Mouse (Mus musculus): ENCODE measurements at regions not wholly inside any gene's neighbourhood (a gene's known extent, or its start where the extent isn't known, plus 50 kb on each side); places are given as distances from the start of the nearest gene placed in this dataset.

DNA sequence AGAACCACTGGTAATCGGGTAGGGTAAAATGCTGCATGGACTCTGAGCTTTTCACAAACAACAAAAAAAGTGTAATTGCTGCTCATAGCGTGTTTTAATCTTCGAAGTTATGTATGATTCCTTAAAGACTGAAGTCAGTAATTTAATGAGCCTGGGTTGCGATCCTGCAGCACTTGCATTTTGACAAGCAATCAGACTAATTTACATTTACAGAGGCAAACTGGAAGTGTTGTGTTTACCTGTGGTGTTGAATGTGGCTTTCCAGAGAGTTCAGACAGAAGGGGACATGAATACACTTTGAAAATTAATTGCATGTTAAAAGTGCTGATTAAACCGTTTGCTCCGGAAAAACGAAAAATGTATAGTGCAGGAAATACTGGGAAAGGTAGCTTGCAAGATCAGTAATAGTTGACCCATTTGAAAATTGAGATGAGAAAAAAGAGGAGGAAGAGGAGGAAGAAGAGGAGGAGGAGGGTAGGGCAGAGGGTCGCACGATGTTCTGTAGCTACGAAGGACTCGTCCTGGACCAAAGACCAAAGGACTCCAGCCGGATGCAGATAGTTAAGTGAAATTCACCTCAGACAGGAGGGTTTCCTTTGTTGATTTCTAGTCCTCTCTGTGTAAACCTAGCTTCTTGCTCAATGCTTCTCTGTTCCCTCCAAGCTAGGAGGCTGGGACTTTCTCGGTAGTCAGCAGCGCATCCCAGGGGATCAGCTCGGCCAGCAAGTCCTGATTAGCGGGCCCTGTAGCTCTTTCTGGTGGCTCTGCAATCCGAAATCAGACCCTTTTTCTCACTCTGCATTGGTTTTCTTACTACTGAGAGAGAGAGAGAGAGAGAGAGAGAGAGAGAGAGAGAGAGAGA, 1589.0 kb downstream of the 4930444P10Rik start:
- H3K4me3 ChIP-seq (ENCODE audit: control insufficient read depth in 1 of 2, insufficient read depth in 1 of 2, low read depth in 1 of 2, low read length in 2 of 2) = no peak overlapping the region; a peak in 1 of 4 replicates
- ATAC-seq (ENCODE audit: insufficient number of reproducible peaks, insufficient read depth, low FRiP score, low read depth) = no peak
- H3K27ac ChIP-seq (replicated peaks in 1 of 2; ENCODE audit: control insufficient read depth in 1 of 2, insufficient read depth in 1 of 2, low read depth in 2 of 2, low read length in 2 of 2) = no peak overlapping the region
- no peak overlapping the region for H3K9ac ChIP-seq (ENCODE audit: low read length)
- 9% methylated on average over 17 of the region's 17 CpGs for WGBS
- H3K27me3 ChIP-seq (ENCODE audit: control insufficient read depth, insufficient read depth, low read length) = peaks cover 65% of the 10 kb centered on the region
- peak overlapping the region; percentile 35; the same call in 1 of the 2 replicates for H3K4me2 ChIP-seq (ENCODE audit: low read length)
- no peaks in the 10 kb centered on the region for H3K9me3 ChIP-seq (ENCODE audit: control insufficient read depth, low read length)
- H3K36me3 ChIP-seq (ENCODE audit: control insufficient read depth, insufficient read depth, low read length) = no peaks in the 10 kb centered on the region
- peaks cover 4 to 7% of the 10 kb centered on the region in 2 experiments; a peak in 3 of 4 replicates for H3K4me1 ChIP-seq (ENCODE audit: control insufficient read depth in 2 of 2, insufficient read depth in 2 of 2, low read length in 2 of 2)

DNA sequence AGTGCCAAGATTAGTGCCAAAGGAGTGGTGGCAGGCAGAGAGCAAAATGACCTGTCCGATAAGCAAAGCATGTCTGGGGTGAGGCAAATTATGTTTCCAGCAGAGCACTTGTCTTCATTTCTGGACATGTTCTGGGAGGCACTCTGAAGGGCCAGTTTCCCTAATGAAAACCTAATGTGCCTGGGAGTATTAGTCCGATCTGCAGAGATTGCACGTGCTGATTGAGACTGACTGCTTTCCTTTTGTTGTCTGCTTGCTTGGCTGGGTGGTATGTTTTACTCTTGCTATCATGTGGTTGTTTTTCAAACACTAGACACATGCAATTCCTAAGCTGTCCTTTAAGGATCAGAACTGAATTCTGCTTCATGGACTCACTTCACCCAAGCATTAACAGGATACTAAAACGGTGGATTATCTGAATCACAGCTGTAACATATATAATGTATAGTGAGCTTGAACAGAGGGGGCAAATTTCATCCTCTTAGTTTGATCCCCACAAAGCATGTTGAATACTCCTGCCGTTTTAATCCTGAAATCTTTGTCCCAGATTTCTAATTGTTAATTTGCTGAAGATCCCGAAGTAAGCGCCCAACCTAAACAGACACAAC, 1589.8 kb downstream of the 4930444P10Rik start:
- 28% methylated on average over 7 of the region's 7 CpGs for WGBS
- Histone ChIP-seq H3K9ac (ENCODE audit: low read length) (no peak overlapping the region), H3K4me3 (ENCODE audit: control insufficient read depth in 1 of 2, insufficient read depth in 1 of 2, low read depth in 1 of 2, low read length in 2 of 2) (no peak overlapping the region), H3K27ac (replicated peaks in 1 of 2; ENCODE audit: control insufficient read depth in 1 of 2, insufficient read depth in 1 of 2, low read depth in 2 of 2, low read length in 2 of 2) (no peak overlapping the region), H3K4me2 (ENCODE audit: low read length) (no peak overlapping the region), H3K27me3 (ENCODE audit: control insufficient read depth, insufficient read depth, low read length) (peaks cover 57% of the 10 kb centered on the region), H3K9me3 (ENCODE audit: control insufficient read depth, low read length) (no peaks in the 10 kb centered on the region), H3K36me3 (ENCODE audit: control insufficient read depth, insufficient read depth, low read length) (no peaks in the 10 kb centered on the region), H3K4me1 (ENCODE audit: control insufficient read depth in 2 of 2, insufficient read depth in 2 of 2, low read length in 2 of 2) (peaks cover 4 to 7% of the 10 kb centered on the region in 2 experiments; a peak in 3 of 4 replicates)
- ATAC-seq (ENCODE audit: insufficient number of reproducible peaks, insufficient read depth, low FRiP score, low read depth) = no peak

DNA sequence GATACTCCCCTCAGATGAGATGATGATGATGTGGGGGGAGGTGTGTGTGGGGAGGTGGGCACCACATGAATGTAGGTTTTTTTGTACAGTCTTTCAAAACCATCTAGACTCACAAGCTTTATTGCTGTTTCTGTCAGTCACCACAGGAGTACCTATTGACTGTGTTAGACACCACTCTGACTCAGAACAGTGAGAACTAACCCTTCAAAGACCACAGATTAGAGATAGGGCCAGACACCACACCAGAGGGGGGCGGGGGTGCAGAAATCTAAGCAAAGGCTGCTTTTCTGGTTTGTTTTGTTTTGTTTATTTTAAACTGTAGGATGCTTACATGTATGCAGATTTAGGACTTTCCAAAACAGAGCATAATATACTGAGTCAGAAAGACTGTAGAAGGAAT, 1594.0 kb downstream of the 4930444P10Rik start:
- Histone ChIP-seq H3K9ac (ENCODE audit: low read length) (no peak overlapping the region), H3K9me3 (ENCODE audit: control insufficient read depth, low read length) (no peaks in the 10 kb centered on the region), H3K4me1 (ENCODE audit: control insufficient read depth in 2 of 2, insufficient read depth in 2 of 2, low read length in 2 of 2) (no peaks in the 10 kb centered on the region), H3K36me3 (ENCODE audit: control insufficient read depth, insufficient read depth, low read length) (no peaks in the 10 kb centered on the region), H3K4me3 (ENCODE audit: control insufficient read depth in 1 of 2, insufficient read depth in 1 of 2, low read depth in 1 of 2, low read length in 2 of 2) (no peak overlapping the region), H3K4me2 (ENCODE audit: low read length) (no peak overlapping the region), H3K27me3 (ENCODE audit: control insufficient read depth, insufficient read depth, low read length) (peaks cover 20% of the 10 kb centered on the region), H3K27ac (replicated peaks in 1 of 2; ENCODE audit: control insufficient read depth in 1 of 2, insufficient read depth in 1 of 2, low read depth in 2 of 2, low read length in 2 of 2) (no peak overlapping the region)
- WGBS = 62% methylated on average over 1 of the region's 1 CpGs
- no peak for ATAC-seq (ENCODE audit: insufficient number of reproducible peaks, insufficient read depth, low FRiP score, low read depth)

DNA sequence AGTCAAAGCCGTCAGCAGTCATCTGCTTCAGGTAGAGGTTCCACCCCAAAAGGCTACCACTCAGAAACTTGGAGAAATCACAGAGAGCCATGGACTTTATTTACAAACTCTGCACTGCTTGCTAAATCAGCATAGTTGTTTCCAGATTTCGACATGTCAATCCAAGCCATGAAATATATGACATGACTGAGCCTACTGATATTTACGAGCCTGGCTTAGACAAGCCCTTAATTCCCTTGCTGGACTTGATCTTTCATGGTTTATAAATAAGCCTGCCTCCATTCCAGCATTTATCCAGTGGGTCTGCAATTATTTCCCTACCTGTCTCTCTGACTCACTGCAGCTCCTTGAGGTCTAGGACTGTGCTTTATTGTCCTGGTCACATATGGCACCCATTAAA, 1603.1 kb downstream of the 4930444P10Rik start:
- H3K4me3 ChIP-seq (ENCODE audit: control insufficient read depth in 1 of 2, insufficient read depth in 1 of 2, low read depth in 1 of 2, low read length in 2 of 2) = no peak overlapping the region
- H3K36me3 ChIP-seq (ENCODE audit: control insufficient read depth, insufficient read depth, low read length) = no peaks in the 10 kb centered on the region
- H3K27ac ChIP-seq (replicated peaks in 1 of 2; ENCODE audit: control insufficient read depth in 1 of 2, insufficient read depth in 1 of 2, low read depth in 2 of 2, low read length in 2 of 2) = no peak overlapping the region
- H3K4me2 ChIP-seq (ENCODE audit: low read length) = no peak overlapping the region
- no peak overlapping the region for H3K9ac ChIP-seq (ENCODE audit: low read length)
- no peaks in the 10 kb centered on the region for H3K4me1 ChIP-seq (ENCODE audit: control insufficient read depth in 2 of 2, insufficient read depth in 2 of 2, low read length in 2 of 2)
- ATAC-seq (ENCODE audit: insufficient number of reproducible peaks, insufficient read depth, low FRiP score, low read depth) = no peak
- no peaks in the 10 kb centered on the region for H3K27me3 ChIP-seq (ENCODE audit: control insufficient read depth, insufficient read depth, low read length)
- WGBS = 69% methylated on average over 3 of the region's 3 CpGs
- no peaks in the 10 kb centered on the region for H3K9me3 ChIP-seq (ENCODE audit: control insufficient read depth, low read length)

DNA sequence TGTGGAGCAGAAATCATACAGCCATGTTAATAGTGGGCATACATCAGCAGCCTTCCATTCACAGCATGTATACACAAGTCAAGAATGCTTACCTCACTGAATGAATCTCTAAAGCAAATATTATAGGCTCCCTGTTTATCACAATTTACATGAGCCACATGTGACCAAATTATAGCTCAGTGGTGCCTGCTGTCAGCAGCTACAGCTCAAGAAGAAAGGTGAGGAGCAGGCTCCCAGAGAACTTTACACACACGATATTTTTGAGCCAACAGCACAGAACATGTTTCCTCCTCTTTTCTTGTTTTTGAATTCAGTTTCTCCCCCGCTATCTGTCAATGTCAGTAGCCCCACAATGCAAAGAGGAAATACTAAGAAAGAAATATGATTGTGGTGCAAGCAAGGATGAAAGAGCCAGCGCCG, 1605.4 kb downstream of the 4930444P10Rik start:
- 70% methylated on average over 4 of the region's 4 CpGs for WGBS
- no peak for ATAC-seq (ENCODE audit: insufficient number of reproducible peaks, insufficient read depth, low FRiP score, low read depth)
- H3K4me2 ChIP-seq (ENCODE audit: low read length) = no peak overlapping the region
- no peaks in the 10 kb centered on the region for H3K9me3 ChIP-seq (ENCODE audit: control insufficient read depth, low read length)
- H3K4me1 ChIP-seq (ENCODE audit: control insufficient read depth in 2 of 2, insufficient read depth in 2 of 2, low read length in 2 of 2) = no peaks in the 10 kb centered on the region
- H3K9ac ChIP-seq (ENCODE audit: low read length) = no peak overlapping the region
- H3K27ac ChIP-seq (replicated peaks in 1 of 2; ENCODE audit: control insufficient read depth in 1 of 2, insufficient read depth in 1 of 2, low read depth in 2 of 2, low read length in 2 of 2) = no peak overlapping the region
- H3K4me3 ChIP-seq (ENCODE audit: control insufficient read depth in 1 of 2, insufficient read depth in 1 of 2, low read depth in 1 of 2, low read length in 2 of 2) = no peak overlapping the region
- no peaks in the 10 kb centered on the region for H3K36me3 ChIP-seq (ENCODE audit: control insufficient read depth, insufficient read depth, low read length)
- no peaks in the 10 kb centered on the region for H3K27me3 ChIP-seq (ENCODE audit: control insufficient read depth, insufficient read depth, low read length)

DNA sequence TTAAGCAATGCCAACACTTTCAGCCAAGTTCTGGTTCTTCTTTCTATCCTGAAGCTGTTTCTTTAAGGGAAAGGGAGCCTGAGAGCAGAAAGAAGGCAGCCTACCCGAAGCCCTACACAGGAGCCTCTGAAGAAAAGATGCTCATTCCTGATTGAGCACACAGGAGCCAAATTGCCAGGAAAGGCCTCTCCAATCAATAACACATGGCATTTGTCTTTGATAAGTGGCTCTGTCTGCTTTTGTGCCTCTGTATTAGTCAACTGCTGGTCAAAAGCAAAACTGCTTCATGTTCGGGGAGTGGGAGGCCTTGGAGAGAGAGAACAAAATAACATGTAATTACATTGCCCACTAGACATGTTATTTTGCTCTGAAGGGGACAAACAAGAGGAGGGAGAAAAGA, 1607.4 kb downstream of the 4930444P10Rik start:
- ATAC-seq (ENCODE audit: insufficient number of reproducible peaks, insufficient read depth, low FRiP score, low read depth) = no peak

DNA sequence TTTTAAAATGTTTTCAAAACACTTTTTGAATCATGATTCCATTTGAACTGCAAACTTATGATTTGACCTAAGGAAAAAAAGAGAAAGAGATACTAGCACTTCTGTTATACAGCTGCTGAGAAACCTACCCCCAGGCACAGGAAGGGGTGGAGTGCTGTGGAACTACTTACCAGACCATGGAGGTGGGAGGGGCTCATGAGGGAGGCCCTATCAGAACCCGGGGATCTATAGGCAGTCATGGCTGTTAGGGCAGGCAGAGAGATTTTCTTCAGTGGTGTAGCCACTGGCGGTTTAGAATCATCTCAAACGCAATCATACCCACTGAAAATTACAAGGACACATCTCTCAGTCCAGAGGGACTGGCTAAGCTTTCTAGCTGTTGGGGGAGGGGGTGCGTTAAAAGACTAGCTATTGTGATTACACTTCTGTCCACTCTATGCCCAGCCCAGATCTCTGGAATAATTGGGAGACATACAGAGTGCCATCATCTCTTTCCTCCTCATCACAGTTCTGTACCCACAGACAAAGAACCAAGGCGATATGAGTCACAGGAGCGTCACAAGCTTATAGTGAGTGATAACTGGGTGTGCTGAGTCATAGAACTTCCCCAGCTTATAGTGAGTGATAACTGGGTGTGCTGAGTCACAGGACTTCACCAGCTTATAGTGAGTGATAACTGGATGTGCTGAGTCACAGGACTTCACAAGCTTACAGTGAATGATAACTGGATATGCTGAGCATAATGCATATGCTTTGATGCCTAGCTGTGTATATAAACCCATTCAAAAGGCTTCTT, 1608.8 kb downstream of the 4930444P10Rik start:
- Histone ChIP-seq H3K27me3 (ENCODE audit: control insufficient read depth, insufficient read depth, low read length) (no peaks in the 10 kb centered on the region), H3K4me1 (ENCODE audit: control insufficient read depth in 2 of 2, insufficient read depth in 2 of 2, low read length in 2 of 2) (no peaks in the 10 kb centered on the region), H3K36me3 (ENCODE audit: control insufficient read depth, insufficient read depth, low read length) (no peaks in the 10 kb centered on the region), H3K4me2 (ENCODE audit: low read length) (no peak overlapping the region), H3K4me3 (ENCODE audit: control insufficient read depth in 1 of 2, insufficient read depth in 1 of 2, low read depth in 1 of 2, low read length in 2 of 2) (no peak overlapping the region), H3K9ac (ENCODE audit: low read length) (no peak overlapping the region), H3K9me3 (ENCODE audit: control insufficient read depth, low read length) (no peaks in the 10 kb centered on the region), H3K27ac (replicated peaks in 1 of 2; ENCODE audit: control insufficient read depth in 1 of 2, insufficient read depth in 1 of 2, low read depth in 2 of 2, low read length in 2 of 2) (no peak overlapping the region)
- ATAC-seq (ENCODE audit: insufficient number of reproducible peaks, insufficient read depth, low FRiP score, low read depth) = no peak
- WGBS = 63% methylated on average over 6 of the region's 6 CpGs

More for the DNA sequence above, 1607.4 kb downstream of the 4930444P10Rik start:
- 47% methylated on average over 2 of the region's 2 CpGs for WGBS
- Histone ChIP-seq H3K9me3 (ENCODE audit: control insufficient read depth, low read length) (no peaks in the 10 kb centered on the region), H3K4me3 (ENCODE audit: control insufficient read depth in 1 of 2, insufficient read depth in 1 of 2, low read depth in 1 of 2, low read length in 2 of 2) (no peak overlapping the region), H3K4me2 (ENCODE audit: low read length) (no peak overlapping the region), H3K27me3 (ENCODE audit: control insufficient read depth, insufficient read depth, low read length) (no peaks in the 10 kb centered on the region), H3K9ac (ENCODE audit: low read length) (no peak overlapping the region), H3K4me1 (ENCODE audit: control insufficient read depth in 2 of 2, insufficient read depth in 2 of 2, low read length in 2 of 2) (no peaks in the 10 kb centered on the region), H3K27ac (replicated peaks in 1 of 2; ENCODE audit: control insufficient read depth in 1 of 2, insufficient read depth in 1 of 2, low read depth in 2 of 2, low read length in 2 of 2) (no peak overlapping the region), H3K36me3 (ENCODE audit: control insufficient read depth, insufficient read depth, low read length) (no peaks in the 10 kb centered on the region)

All from heart, embryonic 14.5 days (tissue).